Mouse (Mus musculus) spleen, adult 2 months (tissue): Measurements from ENCODE around the gene Actr3b. TPM values are rescaled to one million over a fixed set of nuclear protein-coding genes. Genes with fewer than 3 reads are reported as not detected.

Experiments used
- DNase-seq, 2 experiments: peaks; one replicate each; pipeline versions ENCODE4 v3.0.0 to v3.0.0-alpha.2; 2012 to 2021; ENCODE audit warnings: low spot score in 2 of 2, low read depth in 1 of 2
- H3K27ac ChIP-seq: fragments of 200-500 bp; 2 replicates; pipeline ENCODE4 v1.5.1; 2012; ENCODE audit warnings: low read length, inconsistent platforms; ENCODE audit not compliant: insufficient read depth
- H3K27me3 ChIP-seq: fragments of 200-500 bp; 2 replicates; pipeline ENCODE4 v1.6.1; 2012; ENCODE audit warnings: mild to moderate bottlenecking, moderate library complexity, low read length, inconsistent platforms; ENCODE audit not compliant: control insufficient read depth, insufficient read depth
- H3K36me3 ChIP-seq: fragments of 200-500 bp; 2 replicates; pipeline ENCODE4 v1.6.1; 2012; ENCODE audit warnings: mild to moderate bottlenecking, low read length, inconsistent platforms; ENCODE audit not compliant: control insufficient read depth, insufficient read depth
- H3K4me1 ChIP-seq: fragments of 200-500 bp; 2 replicates; pipeline ENCODE4 v1.6.1; 2011; ENCODE audit warnings: inconsistent platforms; ENCODE audit not compliant: control insufficient read depth, insufficient read depth, insufficient read length
- H3K4me3 ChIP-seq: fragments of 200-500 bp; 2 replicates; pipeline ENCODE4 v1.5.1; 2011; ENCODE audit warnings: mild to moderate bottlenecking, inconsistent platforms; ENCODE audit not compliant: insufficient read depth, insufficient read length; ENCODE audit errors: extremely low read depth
- CTCF ChIP-seq: fragments of 200-500 bp; IDR thresholded peaks from 2 replicates; pipeline ENCODE4 v1.5.1; 2011; ENCODE audit warnings: mild to moderate bottlenecking, inconsistent platforms; ENCODE audit not compliant: insufficient read depth, insufficient read length, insufficient replicate concordance; ENCODE audit errors: extremely low read depth
- POLR2A ChIP-seq: fragments of 200-500 bp; IDR thresholded peaks from 2 replicates; pipeline ENCODE4 v1.6.1; 2011; ENCODE audit warnings: low read depth, low read length, inconsistent platforms
- WGBS: fragments of 180-500 bp; shearing (Covaris S2); methylation state at CpG from one replicate; pipeline ENCODE4 v1.1.7; 2018; 5-methylcytosine and 5-hydroxymethylcytosine counted together
- polyA plus RNA-seq: library from polyadenylated mRNA; depleted of rRNA; stranded (reverse); fragments of >200 nt; gene quantifications from 2 replicates; pipeline ENCODE4 v1.2.3, GENCODE M21; 2012

The Actr3b gene
- polyA plus RNA-seq, 1 experiment = 0.85 TPM

DNA sequence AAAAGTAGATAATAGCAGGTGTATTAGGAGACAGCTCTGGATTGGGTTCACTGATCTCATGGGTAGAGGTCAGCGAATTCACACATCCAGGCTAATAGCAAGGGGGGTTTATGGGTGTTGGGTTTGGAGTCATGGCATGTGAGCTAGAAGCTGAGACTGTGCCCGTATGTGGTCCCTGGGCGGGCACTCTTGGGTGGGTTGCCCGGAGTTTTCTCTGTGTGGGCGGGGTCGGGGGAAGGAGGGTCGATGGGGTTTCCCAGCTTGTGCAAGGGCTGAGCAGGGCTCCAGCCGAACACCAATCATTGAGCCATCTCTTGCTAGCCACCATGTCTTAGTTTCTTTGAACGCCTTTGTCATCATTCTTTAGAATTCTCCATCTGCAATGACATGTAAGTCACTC is 12.7 kb downstream of the Actr3b start:
- 93% methylated on average over 9 of the region's 9 CpGs for WGBS
- H3K27me3 ChIP-seq = no peaks in the 10 kb centered on the region

DNA sequence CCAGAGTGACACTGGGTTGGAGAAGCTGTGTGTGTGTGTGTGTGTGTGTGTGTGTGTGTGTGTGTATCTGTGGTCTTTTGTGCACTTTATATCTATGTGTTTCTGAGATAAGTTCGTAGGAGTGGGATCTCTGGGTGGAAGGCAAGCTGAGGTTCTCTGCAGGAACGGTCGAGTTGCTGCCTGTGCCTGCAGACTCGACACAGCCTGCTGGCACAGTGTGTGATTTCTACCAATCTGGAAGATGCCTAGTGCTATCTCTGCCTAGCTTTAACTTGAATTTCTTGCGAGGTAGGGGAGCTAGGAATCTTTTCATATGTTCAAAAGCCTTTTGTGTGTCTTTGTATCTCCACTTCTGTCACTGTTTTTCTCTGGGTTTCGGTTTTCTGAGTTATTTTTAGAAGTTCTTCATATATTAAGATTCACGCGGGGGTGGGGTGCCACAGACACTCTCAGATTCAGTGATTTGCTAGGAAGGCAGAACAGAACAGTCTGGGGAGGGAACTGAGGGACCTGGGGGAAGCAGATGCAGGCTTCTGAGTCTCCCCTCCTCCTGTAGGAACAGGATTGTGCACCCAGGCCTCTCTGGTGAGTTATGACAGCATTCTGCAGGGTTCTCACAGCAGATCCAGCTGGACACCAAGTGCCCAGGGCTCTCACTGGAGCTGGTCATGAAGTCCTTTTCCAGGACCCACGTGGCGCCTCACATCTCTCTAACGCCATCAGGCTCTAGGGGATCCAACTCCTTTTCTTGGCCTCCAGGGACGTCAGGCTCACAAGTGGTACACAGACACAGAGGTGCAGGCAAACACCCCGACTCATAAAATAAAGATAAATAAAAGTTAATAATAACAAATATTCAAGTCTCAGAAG is 14.4 kb downstream of the Actr3b start:
- Histone ChIP-seq H3K27ac (no peak overlapping the region), H3K27me3 (no peaks in the 10 kb centered on the region), H3K4me3 (no peak overlapping the region), H3K4me1 (no peaks in the 10 kb centered on the region; the same call in 1 of the 2 replicates), H3K36me3 (no peaks in the 10 kb centered on the region)
- WGBS = 53% methylated on average over 13 of the region's 13 CpGs
- no peak for TF ChIP-seq CTCF
- no peak for TF ChIP-seq POLR2A
- no peak for DNase-seq

More for the DNA sequence above, 12.7 kb downstream of the Actr3b start:
- Histone ChIP-seq H3K4me1 (no peaks in the 10 kb centered on the region; the same call in 1 of the 2 replicates), H3K4me3 (no peak overlapping the region), H3K36me3 (no peaks in the 10 kb centered on the region), H3K27ac (no peak overlapping the region)
- no peak for DNase-seq
- no peak for TF ChIP-seq POLR2A
- TF ChIP-seq CTCF = no peak

DNA sequence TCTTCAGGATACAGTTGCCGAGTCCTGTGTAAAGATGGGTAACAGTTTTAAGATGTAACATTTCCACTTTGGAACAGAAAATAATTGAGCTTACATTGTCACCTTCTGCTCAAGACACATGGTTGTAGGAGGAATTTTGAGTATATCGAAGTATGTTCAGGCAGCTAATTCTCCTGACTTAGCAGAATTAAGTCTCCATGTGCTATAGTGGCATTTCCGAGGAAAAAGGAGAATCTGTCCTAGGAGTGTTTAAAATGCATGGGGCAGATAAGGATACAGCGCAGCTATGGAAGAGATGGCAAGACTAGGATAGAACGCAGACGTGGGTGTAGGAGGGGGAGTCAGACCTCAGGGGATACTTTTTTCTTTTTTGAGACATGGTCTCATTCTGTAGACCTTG is 31.8 kb downstream of the Actr3b start:
- TF ChIP-seq CTCF = no peak
- TF ChIP-seq POLR2A = no peak
- no peak for DNase-seq
- Histone ChIP-seq H3K27ac (no peak overlapping the region), H3K4me3 (no peak overlapping the region), H3K36me3 (no peaks in the 10 kb centered on the region), H3K27me3 (no peaks in the 10 kb centered on the region), H3K4me1 (no peaks in the 10 kb centered on the region)
- 92% methylated on average over 6 of the region's 6 CpGs for WGBS

DNA sequence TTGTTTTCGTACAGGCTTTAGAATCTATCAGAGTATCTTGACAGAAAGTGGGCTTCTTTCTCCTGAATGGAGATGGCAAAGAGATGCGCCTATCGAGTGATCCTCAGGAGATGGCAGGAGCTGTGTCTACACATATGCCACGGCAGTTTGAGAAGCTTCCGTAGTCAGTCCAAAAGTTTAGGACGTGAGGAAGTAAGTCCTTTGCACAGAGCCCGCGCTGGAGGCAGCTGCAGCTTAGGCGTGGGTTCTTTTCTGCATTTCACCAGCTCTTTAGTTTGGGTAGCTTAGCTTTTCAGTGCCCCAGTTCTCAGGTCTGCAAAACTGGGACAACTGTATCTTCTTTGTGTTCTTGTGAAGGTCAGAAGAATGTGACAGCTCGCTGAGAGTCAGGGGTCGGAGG is 38.0 kb downstream of the Actr3b start:
- Histone ChIP-seq H3K27me3 (no peaks in the 10 kb centered on the region), H3K4me1 (no peaks in the 10 kb centered on the region), H3K4me3 (no peak overlapping the region), H3K36me3 (no peaks in the 10 kb centered on the region), H3K27ac (no peak overlapping the region)
- 85% methylated on average over 11 of the region's 11 CpGs for WGBS
- no peak for TF ChIP-seq CTCF
- TF ChIP-seq POLR2A = no peak
- no peak for DNase-seq

DNA sequence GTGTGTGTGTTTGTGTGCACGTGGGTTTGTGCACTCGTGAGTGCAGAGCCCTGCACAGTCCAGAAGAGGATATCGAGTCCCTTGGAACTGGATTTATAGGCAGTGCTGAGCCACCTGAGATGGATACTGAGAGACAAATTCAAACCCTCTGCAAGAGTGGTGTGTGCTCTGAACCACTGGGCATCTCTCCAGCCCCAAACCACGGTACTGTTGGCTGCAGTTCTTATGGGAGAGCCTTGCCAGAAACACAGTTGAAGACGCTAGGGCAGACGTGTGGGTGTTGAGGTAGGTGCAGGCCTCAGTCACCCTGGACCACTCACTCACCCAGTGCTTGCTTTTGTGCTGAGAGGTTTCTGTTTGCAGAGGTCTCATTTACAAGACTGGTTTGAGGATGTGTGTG is 41.1 kb downstream of the Actr3b start:
- H3K4me1 ChIP-seq = no peaks in the 10 kb centered on the region
- 63% methylated on average over 6 of the region's 6 CpGs for WGBS
- no peak for DNase-seq
- TF ChIP-seq POLR2A (no peak), CTCF (no peak)
- H3K4me3 ChIP-seq = no peak overlapping the region
- no peaks in the 10 kb centered on the region for H3K36me3 ChIP-seq
- H3K27ac ChIP-seq = no peak overlapping the region
- H3K27me3 ChIP-seq = no peaks in the 10 kb centered on the region

DNA sequence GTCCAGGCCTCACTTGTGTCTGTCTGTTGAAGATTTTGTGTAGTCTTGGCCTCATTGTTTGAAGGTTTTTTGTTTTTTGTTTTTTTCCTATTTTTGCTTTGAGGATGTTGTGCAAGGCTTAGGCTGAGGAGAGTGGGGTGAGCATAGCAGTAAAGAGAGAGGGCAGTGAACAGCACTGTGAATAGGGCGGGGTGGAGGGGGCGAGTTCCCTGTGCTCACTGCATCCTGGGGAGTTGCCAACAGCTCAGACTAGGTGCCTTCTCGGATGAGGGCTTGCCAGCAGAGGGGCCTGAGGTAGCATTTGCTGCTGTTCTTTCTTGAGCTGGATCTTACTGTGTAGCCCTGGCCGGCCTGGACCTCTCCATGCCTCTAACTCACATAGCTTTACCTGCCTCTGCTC is 41.9 kb downstream of the Actr3b start:
- no peak for DNase-seq
- no peaks in the 10 kb centered on the region for H3K36me3 ChIP-seq
- H3K27ac ChIP-seq = no peak overlapping the region
- TF ChIP-seq CTCF = no peak
- no peaks in the 10 kb centered on the region for H3K4me1 ChIP-seq
- H3K27me3 ChIP-seq = no peaks in the 10 kb centered on the region
- 80% methylated on average over 4 of the region's 4 CpGs for WGBS
- H3K4me3 ChIP-seq = no peak overlapping the region

DNA sequence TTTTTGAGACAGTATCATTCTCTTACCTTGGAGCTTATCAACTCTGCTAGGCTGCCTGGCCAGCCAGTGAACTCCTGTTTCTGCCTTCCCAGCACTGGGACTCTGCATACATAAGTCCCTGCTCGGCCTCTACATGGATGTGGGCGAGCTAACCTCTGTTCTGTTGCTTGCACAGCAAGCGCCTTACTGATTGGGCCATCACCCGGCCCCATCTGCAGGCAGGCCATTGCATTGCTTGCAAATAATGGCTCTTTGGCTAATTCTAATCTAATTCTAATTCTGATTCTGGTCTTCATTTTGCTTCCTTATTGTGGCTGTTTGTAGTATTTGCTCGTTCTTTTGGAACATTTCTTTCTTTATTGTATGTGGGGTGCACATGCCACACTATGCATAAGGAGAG is 44.8 kb downstream of the Actr3b start:
- no peak for DNase-seq
- Histone ChIP-seq H3K27me3 (no peaks in the 10 kb centered on the region), H3K27ac (no peak overlapping the region), H3K4me3 (no peak overlapping the region), H3K36me3 (no peaks in the 10 kb centered on the region), H3K4me1 (no peaks in the 10 kb centered on the region)
- 86% methylated on average over 5 of the region's 5 CpGs for WGBS
- no peak for TF ChIP-seq POLR2A
- no peak for TF ChIP-seq CTCF
